Mouse (Mus musculus): ENCODE measurements around the gene Kifc3. TPM values are rescaled to one million over a fixed set of nuclear protein-coding genes. Genes with fewer than 3 reads are reported as not detected.

The Kifc3 gene
- total and polyA plus RNA-seq, 3 experiments, result 0.16 TPM; not detected in 2

DNA sequence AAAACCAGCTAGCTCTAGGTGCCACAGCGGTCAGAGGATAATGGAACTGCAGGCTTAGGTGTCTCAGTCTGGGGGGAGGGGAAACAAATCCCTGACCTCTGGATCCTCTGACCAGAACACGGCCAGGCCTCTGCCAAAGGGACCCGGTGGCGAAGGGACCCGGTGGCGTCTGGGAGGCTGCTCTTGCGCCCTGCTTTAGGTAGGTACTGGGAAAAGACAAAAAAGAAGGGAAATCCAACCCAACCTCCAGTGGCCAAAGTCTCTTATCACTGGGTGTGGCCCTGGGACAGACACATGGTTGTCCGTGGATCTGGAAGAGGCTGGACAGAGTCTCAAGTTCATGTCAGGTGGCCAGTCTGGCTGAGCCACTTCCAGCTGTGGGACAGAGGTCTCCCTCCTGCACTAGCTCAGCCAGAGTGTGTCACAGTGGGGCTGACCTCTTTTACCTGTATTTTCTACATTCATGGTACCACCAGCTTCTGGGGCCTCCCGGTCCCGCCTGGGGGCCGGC, 73.8 kb downstream of the Kifc3 start:
- no peak for DNase-seq (ENCODE audit: low spot score)
- no peaks in the 10 kb centered on the region for H3K9me3 ChIP-seq (replicated peaks)
- no peaks in the 10 kb centered on the region for H3K4me1 ChIP-seq (ENCODE audit: insufficient read depth, low read depth, low read length)
- H3K4me3 ChIP-seq (ENCODE audit: low read depth, low read length), result no peak overlapping the region
- H3K27me3 ChIP-seq (ENCODE audit: insufficient read depth, low read length), result peaks cover 11% of the 10 kb centered on the region
- no peak for ATAC-seq (ENCODE audit: extremely low read depth, insufficient number of reproducible peaks, low FRiP score, poor library complexity, severe bottlenecking)
- H3K36me3 ChIP-seq (replicated peaks), result no peaks in the 10 kb centered on the region
- TF ChIP-seq CTCF (IDR thresholded peaks at IDR 0.05; ENCODE audit: low read depth, low read length) (no peak), TAL1 (conservative IDR thresholded peaks at IDR 0.05; ENCODE audit: low read depth, low read length) (no peak), POLR2AphosphoS5 (IDR thresholded peaks at IDR 0.05; ENCODE audit: insufficient replicate concordance, low read depth, low read length) (no peak), GATA2 (IDR thresholded peaks at IDR 0.05; ENCODE audit: borderline replicate concordance, low read depth, low read length) (no peak), GATA1 (IDR thresholded peaks at IDR 0.05; ENCODE audit: borderline replicate concordance, low read length) (no peak)

DNA sequence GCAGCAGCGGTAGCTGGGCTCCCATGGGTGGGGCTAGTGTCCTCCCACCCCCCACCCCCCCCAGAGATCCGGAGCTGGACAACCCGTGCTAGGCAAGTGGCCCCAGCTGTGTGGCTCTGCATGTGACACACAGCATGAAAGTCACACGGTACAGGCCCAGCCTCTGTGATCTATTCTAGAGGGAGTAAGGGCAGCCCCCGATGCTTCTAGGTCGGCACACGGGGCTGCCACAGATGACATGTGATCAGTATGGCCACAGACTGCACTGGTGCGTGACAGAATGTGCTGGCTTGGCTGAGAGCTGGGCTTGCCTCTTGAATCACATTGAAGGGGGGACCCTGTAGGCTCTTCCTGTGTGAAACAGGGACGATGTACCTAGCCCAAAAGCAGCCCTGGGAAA, 75.0 kb downstream of the Kifc3 start:
- Histone ChIP-seq H3K27me3 (ENCODE audit: insufficient read depth, low read length) (peaks cover 9% of the 10 kb centered on the region), H3K4me3 (ENCODE audit: low read depth, low read length) (no peak overlapping the region), H3K4me1 (ENCODE audit: insufficient read depth, low read depth, low read length) (no peaks in the 10 kb centered on the region), H3K36me3 (replicated peaks) (no peaks in the 10 kb centered on the region), H3K9me3 (replicated peaks) (no peaks in the 10 kb centered on the region)
- ATAC-seq (ENCODE audit: extremely low read depth, insufficient number of reproducible peaks, low FRiP score, poor library complexity, severe bottlenecking), result no peak
- DNase-seq (ENCODE audit: low spot score), result no peak
- TF ChIP-seq GATA2 (IDR thresholded peaks at IDR 0.05; ENCODE audit: borderline replicate concordance, low read depth, low read length) (no peak), GATA1 (IDR thresholded peaks at IDR 0.05; ENCODE audit: borderline replicate concordance, low read length) (no peak), TAL1 (conservative IDR thresholded peaks at IDR 0.05; ENCODE audit: low read depth, low read length) (no peak), CTCF (IDR thresholded peaks at IDR 0.05; ENCODE audit: low read depth, low read length) (no peak)

GRCm38 (mm10) chr8:95126497-95126896, 76.1 kb downstream of the Kifc3 start:
- Histone ChIP-seq H3K4me1 (ENCODE audit: insufficient read depth, low read depth, low read length) (no peaks in the 10 kb centered on the region), H3K9me3 (replicated peaks) (no peaks in the 10 kb centered on the region), H3K4me3 (ENCODE audit: low read depth, low read length) (no peak overlapping the region), H3K27me3 (ENCODE audit: insufficient read depth, low read length) (peaks cover 9% of the 10 kb centered on the region), H3K36me3 (replicated peaks) (no peaks in the 10 kb centered on the region)
- ATAC-seq (ENCODE audit: extremely low read depth, insufficient number of reproducible peaks, low FRiP score, poor library complexity, severe bottlenecking) (no peak), DNase-seq (ENCODE audit: low spot score) (no peak)
- no peak for TF ChIP-seq POLR2AphosphoS5 (IDR thresholded peaks at IDR 0.05; ENCODE audit: insufficient replicate concordance, low read depth, low read length)
- no peak for TF ChIP-seq GATA1 (IDR thresholded peaks at IDR 0.05; ENCODE audit: borderline replicate concordance, low read length)
- no peak for TF ChIP-seq TAL1 (conservative IDR thresholded peaks at IDR 0.05; ENCODE audit: low read depth, low read length)
- no peak for TF ChIP-seq CTCF (IDR thresholded peaks at IDR 0.05; ENCODE audit: low read depth, low read length)
- TF ChIP-seq GATA2 (IDR thresholded peaks at IDR 0.05; ENCODE audit: borderline replicate concordance, low read depth, low read length), result no peak

GRCm38 (mm10) chr8:95123455-95123854, 79.2 kb downstream of the Kifc3 start:
- H3K36me3 ChIP-seq (replicated peaks), result no peaks in the 10 kb centered on the region
- no peak overlapping the region for H3K4me3 ChIP-seq (ENCODE audit: low read depth, low read length)
- no peak for DNase-seq (ENCODE audit: low spot score)
- no peaks in the 10 kb centered on the region for H3K4me1 ChIP-seq (ENCODE audit: insufficient read depth, low read depth, low read length)
- TF ChIP-seq TAL1 (conservative IDR thresholded peaks at IDR 0.05; ENCODE audit: low read depth, low read length) (no peak), CTCF (IDR thresholded peaks at IDR 0.05; ENCODE audit: low read depth, low read length) (no peak), GATA2 (IDR thresholded peaks at IDR 0.05; ENCODE audit: borderline replicate concordance, low read depth, low read length) (no peak)
- H3K27me3 ChIP-seq (ENCODE audit: insufficient read depth, low read length), result peaks cover 11% of the 10 kb centered on the region; the same call in 1 of the 2 replicates
- no peaks in the 10 kb centered on the region for H3K9me3 ChIP-seq (replicated peaks)
- ATAC-seq (ENCODE audit: extremely low read depth, insufficient number of reproducible peaks, low FRiP score, poor library complexity, severe bottlenecking), result no peak

GRCm38 (mm10) chr8:95113750-95114149, 88.9 kb downstream of the Kifc3 start:
- Histone ChIP-seq H3K4me3 (ENCODE audit: low read depth, low read length) (no peak overlapping the region), H3K9me3 (replicated peaks) (no peaks in the 10 kb centered on the region), H3K27me3 (ENCODE audit: insufficient read depth, low read length) (peaks cover 20% of the 10 kb centered on the region), H3K4me1 (ENCODE audit: insufficient read depth, low read depth, low read length) (no peaks in the 10 kb centered on the region), H3K36me3 (replicated peaks) (no peaks in the 10 kb centered on the region)
- DNase-seq (ENCODE audit: low spot score) (no peak), ATAC-seq (ENCODE audit: extremely low read depth, insufficient number of reproducible peaks, low FRiP score, poor library complexity, severe bottlenecking) (no peak)
- TF ChIP-seq GATA2 (IDR thresholded peaks at IDR 0.05; ENCODE audit: borderline replicate concordance, low read depth, low read length) (no peak), TAL1 (conservative IDR thresholded peaks at IDR 0.05; ENCODE audit: low read depth, low read length) (no peak), POLR2AphosphoS5 (IDR thresholded peaks at IDR 0.05; ENCODE audit: insufficient replicate concordance, low read depth, low read length) (no peak), GATA1 (IDR thresholded peaks at IDR 0.05; ENCODE audit: borderline replicate concordance, low read length) (no peak), CTCF (IDR thresholded peaks at IDR 0.05; ENCODE audit: low read depth, low read length) (no peak)

- no peak for TF ChIP-seq POLR2AphosphoS5 (IDR thresholded peaks at IDR 0.05; ENCODE audit: insufficient replicate concordance, low read depth, low read length)
- no peak for TF ChIP-seq GATA2 (IDR thresholded peaks at IDR 0.05; ENCODE audit: borderline replicate concordance, low read depth, low read length)
- TF ChIP-seq GATA1 (IDR thresholded peaks at IDR 0.05; ENCODE audit: borderline replicate concordance, low read length), result no peak
- no peak for TF ChIP-seq CTCF (IDR thresholded peaks at IDR 0.05; ENCODE audit: low read depth, low read length)
- Histone ChIP-seq H3K4me3 (ENCODE audit: low read depth, low read length) (no peak overlapping the region), H3K27me3 (ENCODE audit: insufficient read depth, low read length) (peaks cover 21% of the 10 kb centered on the region), H3K9me3 (replicated peaks) (no peaks in the 10 kb centered on the region), H3K4me1 (ENCODE audit: insufficient read depth, low read depth, low read length) (no peaks in the 10 kb centered on the region), H3K36me3 (replicated peaks) (no peaks in the 10 kb centered on the region)
- no peak for ATAC-seq (ENCODE audit: extremely low read depth, insufficient number of reproducible peaks, low FRiP score, poor library complexity, severe bottlenecking)
- no peak for DNase-seq (ENCODE audit: low spot score)
These were observed 89.5 kb downstream of the Kifc3 start for GRCm38 (mm10) chr8:95113108-95113507.

GRCm38 (mm10) chr8:95112594-95112993, 90.0 kb downstream of the Kifc3 start:
- ATAC-seq (ENCODE audit: extremely low read depth, insufficient number of reproducible peaks, low FRiP score, poor library complexity, severe bottlenecking), result no peak
- no peaks in the 10 kb centered on the region for H3K9me3 ChIP-seq (replicated peaks)
- no peaks in the 10 kb centered on the region for H3K36me3 ChIP-seq (replicated peaks)
- H3K4me1 ChIP-seq (ENCODE audit: insufficient read depth, low read depth, low read length), result no peaks in the 10 kb centered on the region
- H3K4me3 ChIP-seq (ENCODE audit: low read depth, low read length), result no peak overlapping the region
- TF ChIP-seq CTCF (IDR thresholded peaks at IDR 0.05; ENCODE audit: low read depth, low read length) (no peak), GATA1 (IDR thresholded peaks at IDR 0.05; ENCODE audit: borderline replicate concordance, low read length) (no peak), GATA2 (IDR thresholded peaks at IDR 0.05; ENCODE audit: borderline replicate concordance, low read depth, low read length) (no peak), POLR2AphosphoS5 (IDR thresholded peaks at IDR 0.05; ENCODE audit: insufficient replicate concordance, low read depth, low read length) (no peak), TAL1 (conservative IDR thresholded peaks at IDR 0.05; ENCODE audit: low read depth, low read length) (no peak)
- DNase-seq (ENCODE audit: low spot score), result no peak
- peaks cover 21% of the 10 kb centered on the region for H3K27me3 ChIP-seq (ENCODE audit: insufficient read depth, low read length)
